Mouse (Mus musculus): ENCODE results near the gene Srr. TPM values are rescaled to one million over a fixed set of nuclear protein-coding genes. Genes with fewer than 3 reads are reported as not detected.

The Srr gene
- polyA plus RNA-seq, 1 experiment from 2014 or later, result 30.5 TPM

DNA sequence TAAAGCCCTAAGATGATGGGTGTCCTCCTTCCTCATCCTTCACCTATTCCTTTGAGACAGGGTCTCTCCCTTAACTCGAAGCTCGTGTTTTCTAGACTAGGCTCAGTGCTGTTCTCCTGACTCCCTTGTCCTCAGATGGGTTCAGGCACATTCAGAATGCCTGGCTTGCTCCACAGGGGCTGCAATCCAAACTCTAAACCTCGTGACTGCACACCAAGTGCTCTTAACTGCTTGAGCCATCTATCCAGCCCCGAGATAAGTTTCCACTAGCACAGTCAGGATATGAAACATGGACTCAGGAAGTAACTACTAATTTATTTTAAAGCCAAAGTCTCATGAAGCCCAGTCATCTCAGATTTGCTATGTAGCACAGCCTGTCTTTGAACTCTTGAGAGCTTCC, 55.2 kb downstream of the Srr start:
- ATAC-seq, result no peak
- 75% methylated on average over 4 of the region's 4 CpGs for WGBS
- no peaks in the 10 kb centered on the region for H3K27me3 ChIP-seq
- H3K9me3 ChIP-seq (replicated peaks), result no peaks in the 10 kb centered on the region
- no peak overlapping the region for H3K9ac ChIP-seq
- H3K4me1 ChIP-seq, result peaks cover 17% of the 10 kb centered on the region
- H3K36me3 ChIP-seq (ENCODE audit: poor library complexity, severe bottlenecking), result peaks cover 23% of the 10 kb centered on the region
- peak overlapping the region; percentile 32; the same call in 1 of the 2 replicates for H3K27ac ChIP-seq
- no peak overlapping the region for H3K4me3 ChIP-seq
- 0 out of 2 replicates have a peak overlapping the region, but pooled peaks have one; percentile 40 for H3K4me2 ChIP-seq

DNA sequence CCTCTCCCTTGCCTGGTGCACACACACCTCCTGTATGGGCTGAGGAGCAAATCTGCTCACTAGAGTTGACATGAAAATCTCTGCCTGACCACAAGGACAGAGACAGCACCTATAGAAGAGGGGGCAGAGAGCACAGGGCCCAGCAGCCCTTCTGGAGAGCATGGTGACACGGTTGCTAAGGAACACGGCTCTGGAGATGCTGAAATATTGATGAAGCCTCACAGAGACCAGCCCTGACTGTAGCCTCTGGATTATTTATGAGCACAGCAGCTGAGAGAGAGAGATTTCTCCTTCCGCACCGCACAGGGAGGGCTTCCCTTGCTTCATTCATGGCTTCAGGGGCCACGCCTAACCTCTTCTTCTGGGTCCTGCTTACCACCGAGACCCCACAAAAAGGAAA, 56.1 kb downstream of the Srr start:
- no peak overlapping the region for H3K27ac ChIP-seq
- no peak overlapping the region for H3K4me2 ChIP-seq
- no peak for ATAC-seq

GRCm38 (mm10) chr11:74868046-74868760, 57.5 kb downstream of the Srr start:
- ATAC-seq, result no peak
- 91% methylated on average over 13 of the region's 13 CpGs for whole genome bisulfite sequencing
- no peak overlapping the region for H3K27ac ChIP-seq

More for the DNA sequence above, 56.1 kb downstream of the Srr start:
- H3K36me3 ChIP-seq (ENCODE audit: poor library complexity, severe bottlenecking), result peaks cover 32% of the 10 kb centered on the region
- no peak overlapping the region for H3K9ac ChIP-seq
- no peaks in the 10 kb centered on the region for H3K9me3 ChIP-seq (replicated peaks)
- H3K27me3 ChIP-seq, result no peaks in the 10 kb centered on the region
- peaks cover 14% of the 10 kb centered on the region for H3K4me1 ChIP-seq
- WGBS, result 90% methylated on average over 6 of the region's 6 CpGs
- no peak overlapping the region for H3K4me3 ChIP-seq

DNA sequence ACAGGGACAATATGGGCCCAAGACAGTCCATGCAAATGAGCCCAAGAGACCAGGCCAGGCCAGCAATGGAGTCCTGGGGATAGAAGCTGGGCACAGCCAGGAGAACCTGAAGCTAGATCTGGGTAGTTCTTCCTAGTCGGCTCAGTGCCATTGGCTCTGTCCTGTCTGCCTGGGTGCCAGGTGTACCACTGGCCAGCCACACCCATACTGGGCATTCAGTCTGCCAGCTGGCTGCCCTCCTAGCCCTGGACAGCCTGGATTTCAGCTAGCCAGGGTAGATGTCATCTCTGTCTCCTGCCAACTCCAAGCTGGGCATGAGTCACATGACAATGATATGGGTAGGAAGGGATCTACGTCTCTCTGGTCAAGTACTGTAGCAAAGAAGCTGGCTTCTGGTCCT, 58.6 kb downstream of the Srr start:
- Histone ChIP-seq H3K4me2 (no peak overlapping the region), H3K4me3 (no peak overlapping the region), H3K9ac (no peak overlapping the region), H3K27ac (no peak overlapping the region), H3K36me3 (ENCODE audit: poor library complexity, severe bottlenecking) (peaks cover 33% of the 10 kb centered on the region), H3K9me3 (replicated peaks) (no peaks in the 10 kb centered on the region), H3K27me3 (no peaks in the 10 kb centered on the region), H3K4me1 (peaks cover 13% of the 10 kb centered on the region)
- WGBS, result 91% methylated on average over 2 of the region's 2 CpGs
- no peak for ATAC-seq

More at GRCm38 (mm10) chr11:74868046-74868760, 57.5 kb downstream of the Srr start:
- H3K9me3 ChIP-seq (replicated peaks), result no peaks in the 10 kb centered on the region
- no peak overlapping the region for H3K4me3 ChIP-seq
- H3K36me3 ChIP-seq (ENCODE audit: poor library complexity, severe bottlenecking), result peaks cover 33% of the 10 kb centered on the region
- H3K9ac ChIP-seq, result no peak overlapping the region
- H3K4me1 ChIP-seq, result peaks cover 13% of the 10 kb centered on the region
- no peak overlapping the region for H3K4me2 ChIP-seq
- no peaks in the 10 kb centered on the region for H3K27me3 ChIP-seq

GRCm38 (mm10) chr11:74866640-74867039, 59.1 kb downstream of the Srr start:
- no peak overlapping the region for H3K4me2 ChIP-seq
- no peaks in the 10 kb centered on the region for H3K27me3 ChIP-seq
- no peak overlapping the region for H3K27ac ChIP-seq
- 82% methylated on average over 4 of the region's 4 CpGs for WGBS
- no peak overlapping the region for H3K9ac ChIP-seq
- ATAC-seq, result no peak
- no peaks in the 10 kb centered on the region for H3K9me3 ChIP-seq (replicated peaks)
- H3K4me3 ChIP-seq, result no peak overlapping the region
- peaks cover 11% of the 10 kb centered on the region for H3K4me1 ChIP-seq
- H3K36me3 ChIP-seq (ENCODE audit: poor library complexity, severe bottlenecking), result peaks cover 36% of the 10 kb centered on the region

DNA sequence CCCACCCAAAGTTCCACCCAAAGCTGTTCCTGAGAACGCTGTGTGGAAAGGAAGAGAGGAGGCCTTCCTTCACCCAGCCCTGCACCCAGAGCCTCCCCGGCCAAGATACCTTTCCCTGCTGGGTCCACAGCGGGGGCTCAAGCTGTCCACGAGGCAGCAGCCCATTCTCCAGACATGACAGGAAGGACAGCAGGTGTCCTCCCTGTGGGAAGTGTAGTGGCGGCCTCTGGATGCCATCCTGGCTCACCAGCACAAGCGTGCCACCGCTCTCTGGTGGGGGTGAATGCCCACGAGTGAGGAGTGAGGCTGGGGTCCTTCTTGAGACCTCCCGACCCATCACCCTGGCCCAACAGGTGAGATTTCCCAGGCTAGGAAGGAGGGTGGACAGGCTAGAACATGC, 60.5 kb downstream of the Srr start:
- Histone ChIP-seq H3K9ac (no peak overlapping the region), H3K36me3 (ENCODE audit: poor library complexity, severe bottlenecking) (peaks cover 39% of the 10 kb centered on the region), H3K27me3 (no peaks in the 10 kb centered on the region), H3K4me1 (no peaks in the 10 kb centered on the region), H3K4me3 (no peak overlapping the region), H3K9me3 (replicated peaks) (no peaks in the 10 kb centered on the region), H3K4me2 (no peak overlapping the region), H3K27ac (no peak overlapping the region)
- WGBS, result 87% methylated on average over 9 of the region's 9 CpGs
- no peak for ATAC-seq

- no peak for ATAC-seq
- Histone ChIP-seq H3K4me3 (no peak overlapping the region), H3K36me3 (ENCODE audit: poor library complexity, severe bottlenecking) (peaks cover 46% of the 10 kb centered on the region), H3K9ac (no peak overlapping the region), H3K4me1 (no peaks in the 10 kb centered on the region), H3K27me3 (no peaks in the 10 kb centered on the region), H3K9me3 (replicated peaks) (no peaks in the 10 kb centered on the region), H3K27ac (no peak overlapping the region), H3K4me2 (no peak overlapping the region)
- WGBS, result 91% methylated on average over 9 of the region's 9 CpGs
These were observed 61.3 kb downstream of the Srr start for GRCm38 (mm10) chr11:74864421-74864820.

DNA sequence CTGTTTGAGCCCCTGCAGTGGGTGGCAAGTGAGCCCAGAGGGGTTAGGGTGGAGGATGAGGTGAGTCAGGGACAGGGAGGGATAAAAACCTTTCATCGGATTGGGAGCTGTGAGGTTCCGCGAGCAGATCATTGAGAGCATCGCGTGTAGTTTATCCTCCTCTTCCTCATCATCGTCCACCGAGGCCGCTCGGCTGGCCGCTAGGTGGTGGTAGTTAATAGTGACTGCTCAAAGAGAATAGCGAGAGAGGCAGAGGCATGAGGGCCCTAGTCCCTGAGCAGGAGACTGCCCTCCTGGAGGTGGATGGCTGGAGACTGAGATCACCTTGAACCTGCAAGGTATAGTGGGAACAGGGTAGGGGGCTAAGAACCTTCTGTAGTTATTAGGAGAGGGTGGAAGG, 62.3 kb downstream of the Srr start:
- Histone ChIP-seq H3K27ac (no peak overlapping the region), H3K4me3 (no peak overlapping the region), H3K9me3 (replicated peaks) (no peaks in the 10 kb centered on the region), H3K9ac (no peak overlapping the region), H3K4me1 (no peaks in the 10 kb centered on the region), H3K4me2 (0 out of 2 replicates have a peak overlapping the region, but pooled peaks have one; percentile 16), H3K27me3 (no peaks in the 10 kb centered on the region), H3K36me3 (ENCODE audit: poor library complexity, severe bottlenecking) (peaks cover 49% of the 10 kb centered on the region)
- WGBS, result 19% methylated on average over 11 of the region's 11 CpGs
- ATAC-seq, result no peak

DNA sequence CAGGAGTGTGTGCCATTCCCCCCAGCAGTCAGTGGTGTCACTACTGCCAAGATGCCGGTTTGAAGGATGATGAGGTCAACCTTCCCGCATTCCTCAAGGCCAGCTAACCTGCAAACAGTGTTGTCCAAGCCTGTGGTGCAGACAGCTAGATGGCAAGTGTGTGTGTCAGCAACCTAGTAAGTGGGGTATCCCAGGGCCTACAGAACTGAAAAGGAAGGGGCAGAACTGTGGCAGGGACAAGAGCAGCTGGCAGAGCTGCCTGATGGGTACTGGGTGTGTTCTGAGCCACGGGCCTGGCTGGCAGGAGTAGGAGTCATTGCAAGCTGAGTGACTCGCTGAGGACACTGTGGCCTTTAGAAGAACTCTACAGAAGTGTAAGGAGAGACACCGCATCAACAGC, 63.6 kb downstream of the Srr start:
- 85% methylated on average over 5 of the region's 5 CpGs for WGBS
- H3K9ac ChIP-seq, result no peak overlapping the region
- H3K36me3 ChIP-seq (ENCODE audit: poor library complexity, severe bottlenecking), result peaks cover 50% of the 10 kb centered on the region
- no peak overlapping the region for H3K4me2 ChIP-seq
- H3K9me3 ChIP-seq (replicated peaks), result no peaks in the 10 kb centered on the region
- no peaks in the 10 kb centered on the region for H3K27me3 ChIP-seq
- H3K4me3 ChIP-seq, result no peak overlapping the region
- no peak overlapping the region for H3K27ac ChIP-seq
- no peak for ATAC-seq
- H3K4me1 ChIP-seq, result no peaks in the 10 kb centered on the region

GRCm38 (mm10) chr11:74857756-74858155, 68.0 kb downstream of the Srr start:
- WGBS, result 89% methylated on average over 9 of the region's 9 CpGs
- Histone ChIP-seq H3K4me3 (no peak overlapping the region), H3K4me2 (no peak overlapping the region), H3K36me3 (ENCODE audit: poor library complexity, severe bottlenecking) (peaks cover 49% of the 10 kb centered on the region), H3K27me3 (no peaks in the 10 kb centered on the region), H3K27ac (no peak overlapping the region), H3K4me1 (no peaks in the 10 kb centered on the region), H3K9me3 (replicated peaks) (no peaks in the 10 kb centered on the region), H3K9ac (no peak overlapping the region)
- no peak for ATAC-seq

Small RNAs within 50 kb of the gene (microRNA-seq; reads per million reads assigned to microRNA genes)
- gene Mir6926, result not detected

Other genes with a start within 250 kb of the Srr start
- 59.0 and 64.5 TPM in 2 replicates for gene Pafah1b1, start 201.3 kb downstream of the Srr start, polyA plus RNA-seq (2015; fragmentation: Nextera tagmentation; extraction: Ambion mirVana)
- gene Mettl16, start 155.1 kb downstream of the Srr start, polyA plus RNA-seq (2015; fragmentation: Nextera tagmentation; extraction: Ambion mirVana), result 54.2 and 57.5 TPM in 2 replicates
- 6.8 and 8.1 TPM in 2 replicates for gene Mnt, start 95.0 kb downstream of the Srr start, polyA plus RNA-seq (2015; fragmentation: Nextera tagmentation; extraction: Ambion mirVana)
- 9.7 and 10.5 TPM in 2 replicates for gene Sgsm2, start 28.9 kb downstream of the Srr start, polyA plus RNA-seq (2015; fragmentation: Nextera tagmentation; extraction: Ambion mirVana)
- gene Tsr1, start 27.9 kb downstream of the Srr start, polyA plus RNA-seq (2015; fragmentation: Nextera tagmentation; extraction: Ambion mirVana), result 33.3 and 39.1 TPM in 2 replicates
- 18.3 and 20.0 TPM in 2 replicates for gene Smg6, start 125 bp downstream of the Srr start, polyA plus RNA-seq (2015; fragmentation: Nextera tagmentation; extraction: Ambion mirVana)
- 1.2 and 1.5 TPM in 2 replicates for gene Hic1, start 243.6 kb upstream of the Srr start, polyA plus RNA-seq (2015; fragmentation: Nextera tagmentation; extraction: Ambion mirVana)

Data from forebrain, embryonic 13.5 days (tissue).